Mouse (Mus musculus) ES-Bruce4 (cell line): Measurements from ENCODE around the gene Stmnd1.
A peak's percentile ranks its signal among the peaks of the same experiment; 100 is the strongest.

Experiments used
- CTCF ChIP-seq: IDR thresholded peaks from one replicate; pipeline ENCODE4 v1.8.1; 2011; ENCODE audit warnings: low read depth, low read length
- POLR2A ChIP-seq: IDR thresholded peaks from one replicate; pipeline ENCODE4 v1.8.1; 2011; ENCODE audit warnings: low read length; ENCODE audit not compliant: insufficient read depth

- TF ChIP-seq POLR2A (no peak), CTCF (peak; percentile 65)
Measured at GRCm38 (mm10) chr13:46257847-46258246, 15.7 kb upstream of the Stmnd1 start.
